Mouse (Mus musculus) myocyte (in vitro differentiated cells): ENCODE results near the gene Agpat4.

Experiments
- MAX ChIP-seq: IDR thresholded peaks from one replicate; pipeline ENCODE4 v1.6.1; 2011; ENCODE audit warnings: low read depth, mild to moderate bottlenecking, control low read depth
- MYOD1 ChIP-seq, 3 experiments: IDR thresholded peaks; one replicate each; pipeline ENCODE4 v1.6.1; 2011; ENCODE audit warnings: control low read depth in 2 of 3, low read depth in 2 of 3, mild to moderate bottlenecking in 2 of 3, moderate library complexity in 1 of 3; ENCODE audit not compliant: insufficient read length in 2 of 3, control insufficient read depth in 1 of 3
- MYOG ChIP-seq, 3 experiments: IDR thresholded peaks; one replicate each; pipeline ENCODE4 v1.6.1; 2011; ENCODE audit warnings: control low read depth in 2 of 3, low read depth in 2 of 3, mild to moderate bottlenecking in 2 of 3; ENCODE audit not compliant: insufficient read length in 2 of 3, control insufficient read depth in 1 of 3, insufficient read depth in 1 of 3
- POLR2A ChIP-seq: IDR thresholded peaks from one replicate; pipeline ENCODE4 v1.6.1; 2011; ENCODE audit warnings: low read depth, mild to moderate bottlenecking, control low read depth, moderate library complexity; ENCODE audit not compliant: insufficient read length
- POLR2AphosphoS2 ChIP-seq: IDR thresholded peaks from one replicate; pipeline ENCODE4 v1.6.1; 2011; ENCODE audit warnings: low read depth, control low read depth; ENCODE audit not compliant: insufficient read length
- REST ChIP-seq: IDR thresholded peaks from one replicate; pipeline ENCODE4 v1.6.1; 2011; ENCODE audit warnings: mild to moderate bottlenecking, control low read depth, moderate library complexity; ENCODE audit not compliant: insufficient read depth, insufficient read length
- SRF ChIP-seq: IDR thresholded peaks from one replicate; pipeline ENCODE4 v1.6.1; 2011; ENCODE audit warnings: low read depth; ENCODE audit not compliant: control insufficient read depth, insufficient read length
- USF1 ChIP-seq: IDR thresholded peaks from one replicate; pipeline ENCODE4 v1.6.1; 2011; ENCODE audit warnings: low read depth, mild to moderate bottlenecking, control low read depth, moderate library complexity

GRCm38 (mm10) chr17:12133985-12134384 is 15.5 kb downstream of the Agpat4 start:
- TF ChIP-seq POLR2A (no peak), MYOD1 (IDR thresholded peaks at IDR 0.05; ENCODE audit: control insufficient read depth in 1 of 3, insufficient read length in 2 of 3, low read depth in 2 of 3) (no peak), MYOG (IDR thresholded peaks at IDR 0.05; ENCODE audit: control insufficient read depth in 1 of 3, insufficient read depth in 1 of 3, insufficient read length in 2 of 3, low read depth in 2 of 3) (no peak), SRF (no peak), MAX (no peak), POLR2AphosphoS2 (no peak), REST (no peak), USF1 (no peak)
